Mouse (Mus musculus) left cerebral cortex, adult 8-10 months (tissue): Measurements from ENCODE around the gene Cbl. TPM values are rescaled to one million over a fixed set of nuclear protein-coding genes. Genes with fewer than 3 reads are reported as not detected.
A peak's percentile ranks its signal among the peaks of the same experiment; 100 is the strongest.
"Not testable (repeated sequence)": the region's sequence is repeated elsewhere in the genome, so short reads cannot be mapped to it uniquely, and the experiment has no call there.

ENCODE experiments used
- DNase-seq, 2 experiments: peaks; one replicate each; pipeline ENCODE4 v3.0.0; 2022; ENCODE audit warnings: low spot score in 2 of 2
- total RNA-seq, 4 experiments: library from RNA; stranded (reverse); gene quantifications; 2 replicates each; pipeline ENCODE4 v1.2.4; 2022

Cbl gene
- total RNA-seq, 4 experiments from 2014 or later = 48.8 to 55.0 (median 52.5) TPM

- no peak for DNase-seq
Observed at GRCm38 (mm10) chr9:44130581-44131275, 103.1 kb downstream of the Cbl start.

DNA sequence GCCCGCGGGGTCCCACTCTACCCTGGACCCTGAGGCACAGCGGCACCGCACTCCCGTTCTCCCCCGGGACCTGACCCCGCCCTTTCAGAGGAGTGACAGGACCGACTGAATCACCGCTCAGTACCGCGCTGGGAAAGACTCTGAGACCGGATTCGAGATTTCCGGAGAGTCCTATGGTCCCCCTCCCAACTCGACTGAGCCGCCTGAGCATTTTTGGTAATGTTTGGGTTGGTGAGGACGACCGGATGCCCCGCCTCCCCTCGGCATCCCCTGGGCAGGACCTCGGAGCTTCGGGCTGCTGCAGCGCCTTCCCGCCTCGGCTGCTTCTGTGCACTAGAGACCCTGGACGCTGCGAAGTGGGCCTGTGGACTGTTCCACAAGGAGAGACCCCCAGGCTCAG lies 103.8 kb downstream of the Cbl start:
- DNase-seq = no peak

DNA sequence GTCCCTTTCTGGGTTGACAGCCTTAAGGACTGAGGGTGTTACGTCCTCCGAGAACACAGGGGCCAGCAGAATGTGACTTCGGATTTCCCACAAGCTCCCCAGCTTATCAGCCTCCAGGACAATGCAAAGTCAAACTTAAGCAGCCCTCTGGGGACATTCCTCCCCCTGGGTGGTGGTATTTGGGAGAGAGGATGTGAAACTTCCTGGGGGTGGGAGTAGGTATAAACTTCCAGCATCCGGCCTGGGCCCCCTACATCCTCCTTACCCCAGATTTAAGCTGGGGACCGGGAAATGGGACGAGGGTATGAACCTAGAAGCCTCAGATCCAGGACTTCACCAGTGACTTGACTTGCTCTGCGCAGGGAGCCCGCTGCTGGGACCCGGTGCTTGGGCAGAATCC lies 104.2 kb downstream of the Cbl start:
- no peak for DNase-seq

- DNase-seq = no peak
Observed at GRCm38 (mm10) chr9:44127351-44127801, 106.5 kb downstream of the Cbl start.

GRCm38 (mm10) chr9:44126746-44127145 lies 107.1 kb downstream of the Cbl start:
- no peak for DNase-seq

GRCm38 (mm10) chr9:44125546-44126428 lies 108.1 kb downstream of the Cbl start:
- DNase-seq = peak; percentile 74 to 78

DNA sequence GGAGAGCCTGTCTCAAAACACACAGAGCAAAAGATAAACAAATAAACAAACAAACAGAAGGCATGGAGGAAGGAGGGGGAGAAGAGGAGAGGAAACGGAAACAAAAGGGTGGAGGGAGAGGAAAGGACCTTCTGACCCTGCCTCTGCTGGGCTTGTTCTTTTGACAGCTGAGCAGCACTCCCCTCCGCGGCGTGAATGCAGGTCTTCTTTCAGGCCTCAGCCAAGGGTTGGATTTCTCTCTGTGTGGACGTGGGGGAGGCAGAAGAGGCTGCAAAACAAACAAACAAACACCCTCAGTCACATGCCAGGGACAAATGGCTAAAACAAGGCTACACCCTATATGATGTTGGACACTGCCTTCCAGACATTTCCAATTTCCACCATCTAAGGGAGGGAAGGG lies 108.8 kb downstream of the Cbl start:
- no peak for DNase-seq

- DNase-seq = no peak
Observed at GRCm38 (mm10) chr9:44124317-44124716, 109.5 kb downstream of the Cbl start.

- no peak for DNase-seq
Observed at GRCm38 (mm10) chr9:44119948-44120465, 113.8 kb downstream of the Cbl start.

GRCm38 (mm10) chr9:44119011-44119410 lies 114.8 kb downstream of the Cbl start:
- no peak for DNase-seq

GRCm38 (mm10) chr9:44116182-44116581 lies 117.7 kb downstream of the Cbl start:
- no peak for DNase-seq

DNA sequence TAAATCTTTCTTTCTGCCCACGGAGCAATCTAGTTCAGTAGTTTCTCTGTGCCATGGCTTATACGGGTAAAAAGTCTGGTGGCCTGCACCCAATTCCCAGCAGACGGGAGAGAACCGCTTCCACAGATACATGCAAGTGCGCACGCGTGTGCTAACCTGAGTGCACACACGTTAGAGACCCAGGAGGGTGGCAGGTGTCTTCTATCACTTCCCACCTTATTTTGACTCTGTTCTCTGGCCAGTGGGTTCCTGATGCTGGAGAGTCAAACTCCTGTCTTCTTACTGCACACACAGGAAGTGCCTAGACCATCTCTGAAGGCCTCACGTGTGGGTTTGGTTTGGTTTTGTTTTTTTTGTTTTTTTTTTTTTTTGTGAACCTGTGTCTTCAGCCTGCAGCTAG lies 118.2 kb downstream of the Cbl start:
- no peak for DNase-seq

GRCm38 (mm10) chr9:44114453-44114852 lies 119.4 kb downstream of the Cbl start:
- DNase-seq = no peak

GRCm38 (mm10) chr9:44113105-44113789 lies 120.6 kb downstream of the Cbl start, which contains the start of the genes Gm49380 and Rnf26:
Gene Gm49380, minus strand, starts transcription at chr9:44113500.
Gene Rnf26, minus strand, starts transcription at chr9:44113517.
- DNase-seq = peak; percentile 87 to 96

DNA sequence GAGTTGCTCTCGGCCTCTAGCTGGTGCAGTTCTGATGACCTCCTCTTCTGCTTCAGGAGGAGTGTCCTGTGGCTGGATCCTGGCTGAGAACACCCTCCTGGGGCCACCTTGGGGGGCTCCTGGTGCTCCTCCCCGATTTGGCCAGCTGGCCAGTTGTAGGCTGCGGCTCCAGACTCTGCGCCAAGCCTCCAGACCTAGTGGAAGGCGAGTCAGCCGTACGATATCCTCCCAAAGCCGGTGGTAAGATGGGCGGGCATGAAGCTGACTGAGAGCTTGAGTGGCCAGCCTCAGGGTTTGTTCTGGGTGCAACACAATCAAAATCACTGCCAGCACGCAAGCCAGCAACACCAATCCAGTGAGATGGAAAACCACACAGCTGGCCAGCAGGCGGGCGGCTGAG lies 121.9 kb downstream of the Cbl start:
- DNase-seq = not testable (repeated sequence)

GRCm38 (mm10) chr9:44109360-44110095 lies 124.3 kb downstream of the Cbl start:
- DNase-seq = peak in 1 of 2 experiments; percentile 68

DNA sequence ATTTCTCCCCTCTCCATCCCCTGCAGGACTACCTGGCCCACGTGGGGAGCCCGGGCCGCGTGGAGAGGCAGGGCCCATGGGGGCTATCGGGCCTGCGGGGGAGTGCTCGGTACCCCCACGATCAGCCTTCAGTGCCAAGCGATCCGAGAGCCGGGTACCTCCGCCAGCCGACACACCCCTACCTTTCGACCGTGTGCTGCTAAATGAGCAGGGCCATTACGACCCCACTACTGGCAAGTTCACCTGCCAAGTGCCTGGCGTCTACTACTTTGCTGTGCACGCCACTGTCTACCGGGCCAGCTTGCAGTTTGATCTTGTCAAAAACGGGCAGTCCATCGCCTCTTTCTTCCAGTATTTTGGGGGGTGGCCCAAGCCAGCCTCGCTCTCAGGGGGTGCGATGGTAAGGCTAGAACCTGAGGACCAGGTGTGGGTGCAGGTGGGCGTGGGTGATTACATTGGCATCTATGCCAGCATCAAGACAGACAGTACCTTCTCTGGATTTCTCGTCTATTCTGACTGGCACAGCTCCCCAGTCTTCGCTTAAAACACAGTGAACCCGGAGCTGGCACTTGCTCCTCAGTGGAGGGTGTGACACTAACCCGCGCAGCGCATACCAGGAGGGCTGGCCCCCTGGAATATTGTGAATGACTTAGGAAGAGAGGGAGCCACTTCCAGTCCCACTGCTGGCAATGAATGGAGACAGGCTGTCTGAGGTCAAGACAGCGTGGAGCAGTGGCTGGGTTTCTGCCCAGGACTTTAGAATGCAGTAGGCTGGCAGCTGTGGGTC lies 125.4 kb downstream of the Cbl start:
- no peak for DNase-seq

GRCm38 (mm10) chr9:44107557-44108179 lies 126.2 kb downstream of the Cbl start:
- no peak for DNase-seq

- peak in 1 of 2 experiments; percentile 76 for DNase-seq
Observed at GRCm38 (mm10) chr9:44107110-44107509, 126.7 kb downstream of the Cbl start, which contains the start of gene C1qtnf5. Gene C1qtnf5, plus strand, starts transcription at chr9:44107245.
